Mouse (Mus musculus) heart, embryonic 11.5 days (tissue): ENCODE results near the gene Gm10031. TPM values are rescaled to one million over a fixed set of nuclear protein-coding genes. Genes with fewer than 3 reads are reported as not detected.
"Not testable (repeated sequence)": the region's sequence is repeated elsewhere in the genome, so short reads cannot be mapped to it uniquely, and the experiment has no call there.

ENCODE experiments used
- ATAC-seq: fragments of 200-750 bp; cut with Nextera tagmentation; replicated peaks from 2 replicates; pipeline ENCODE4 v1.8.0; 2017; ENCODE audit warnings: moderate library complexity; ENCODE audit not compliant: insufficient number of reproducible peaks, low FRiP score, low TSS enrichment
- H3K27ac ChIP-seq: fragments of 300-500 bp; sonication (generic); 2 replicates; pipeline ENCODE4 v1.5.1; 2014; ENCODE audit warnings: mild to moderate bottlenecking, low read depth, low read length
- H3K27me3 ChIP-seq: fragments of 300-500 bp; sonication (generic); 2 replicates; pipeline ENCODE4 v1.6.1; 2014; ENCODE audit warnings: mild to moderate bottlenecking, low read length, mixed read lengths; ENCODE audit not compliant: control insufficient read depth, insufficient read depth
- H3K36me3 ChIP-seq: fragments of 300-500 bp; sonication (generic); 2 replicates; pipeline ENCODE4 v1.6.1; 2014; ENCODE audit warnings: mild to moderate bottlenecking, low read length, moderate library complexity, mixed read lengths; ENCODE audit not compliant: control insufficient read depth, insufficient read depth
- H3K4me1 ChIP-seq: fragments of 300-500 bp; sonication (generic); 2 replicates; pipeline ENCODE4 v1.6.1; 2014; ENCODE audit warnings: low read length; ENCODE audit not compliant: control insufficient read depth, insufficient read depth
- H3K4me2 ChIP-seq: fragments of 300-500 bp; sonication (generic); 2 replicates; pipeline ENCODE4 v1.6.1; 2014; ENCODE audit warnings: mild to moderate bottlenecking, moderate library complexity
- H3K4me3 ChIP-seq: fragments of 300-500 bp; sonication (generic); 2 replicates; pipeline ENCODE4 v1.5.1; 2014; ENCODE audit warnings: low read depth, low read length
- H3K9ac ChIP-seq: fragments of 300-500 bp; sonication (generic); 2 replicates; pipeline ENCODE4 v1.6.1; 2014; ENCODE audit warnings: mild to moderate bottlenecking, low read depth, low read length, moderate library complexity
- H3K9me3 ChIP-seq: fragments of 300-500 bp; sonication (generic); replicated peaks from 2 replicates; pipeline ENCODE4 v1.6.1; 2016; ENCODE audit warnings: low read length; ENCODE audit not compliant: control insufficient read depth
- WGBS: fragments of 180-500 bp; shearing (Covaris S2); extraction: QIAGEN DNeasy Blood & Tissue Kit; methylation state at CpG from one replicate; pipeline ENCODE4 v1.1.7; 2014; ENCODE audit not compliant: insufficient replicate concordance; 5-methylcytosine and 5-hydroxymethylcytosine counted together
- polyA plus RNA-seq: library from polyadenylated mRNA; unstranded; fragments of >200 nt; fragmentation: Nextera tagmentation; extraction: Ambion mirVana; gene quantifications from 2 replicates; pipeline ENCODE4 v1.2.1, GENCODE M21; 2014

Gene Gm10031
- polyA plus RNA-seq, result 0.35 and 0.66 TPM in 2 replicates

DNA sequence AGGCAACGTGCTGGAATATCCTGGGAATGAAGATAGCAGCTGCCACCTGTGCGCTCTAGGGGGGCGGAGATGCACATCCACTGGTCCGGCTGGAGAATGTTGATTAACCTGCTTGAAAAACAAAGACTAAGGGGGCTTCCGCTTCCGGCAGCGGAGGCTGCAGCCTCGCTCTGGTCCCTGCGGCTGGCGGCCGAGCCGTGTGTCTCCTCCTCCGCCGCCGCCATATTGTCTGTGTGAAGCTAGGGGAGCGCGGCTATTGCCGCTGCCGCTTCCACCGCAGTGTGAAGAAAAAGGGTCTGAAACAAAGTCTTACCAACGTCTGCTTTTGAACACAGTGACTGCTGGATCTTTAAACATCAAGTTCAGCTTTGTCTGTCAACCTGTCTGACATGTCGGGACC lies at the start of gene Gm10031:
Gm10031 (plus strand) TSS at position 171 of the 400 bp plus-strand sequence.
- not testable (repeated sequence) for H3K9me3 ChIP-seq, H3K27ac ChIP-seq, H3K4me1 ChIP-seq, H3K9ac ChIP-seq, H3K4me2 ChIP-seq, H3K27me3 ChIP-seq, H3K4me3 ChIP-seq, ATAC-seq, H3K36me3 ChIP-seq
- 88% methylated on average over 18 of the region's 22 CpGs for WGBS

DNA sequence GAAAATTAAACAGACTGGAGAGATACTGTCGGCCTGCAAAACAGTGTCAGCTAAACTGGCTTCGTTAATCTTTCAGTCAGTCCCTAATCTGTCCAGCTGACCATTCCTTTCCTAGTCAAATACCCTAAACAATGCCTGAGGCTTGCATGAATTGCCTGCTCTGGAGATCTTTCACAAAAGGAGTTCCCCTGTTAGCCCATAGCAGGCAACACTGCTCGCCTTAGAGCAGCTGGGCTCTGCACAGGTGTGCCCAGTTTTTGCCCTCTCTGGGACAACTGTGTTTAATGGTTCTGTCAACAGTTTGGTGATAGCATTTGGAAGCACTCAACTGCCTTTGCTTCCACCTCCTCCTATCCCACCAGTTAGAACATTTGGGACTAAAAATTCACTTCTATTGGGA lies 49.0 kb upstream of the Gm10031 start:
- Histone ChIP-seq H3K4me1 (peaks cover 10% of the 10 kb centered on the region; the same call in 1 of the 2 replicates), H3K27me3 (no peaks in the 10 kb centered on the region), H3K4me2 (no peak overlapping the region), H3K27ac (no peak overlapping the region), H3K9ac (no peak overlapping the region), H3K9me3 (no peaks in the 10 kb centered on the region), H3K36me3 (no peaks in the 10 kb centered on the region), H3K4me3 (no peak overlapping the region)
- ATAC-seq, result no peak
- WGBS, result 57% methylated on average over 3 of the region's 3 CpGs

- Histone ChIP-seq H3K27ac (no peak overlapping the region), H3K9ac (no peak overlapping the region), H3K4me2 (no peak overlapping the region), H3K4me1 (peaks cover 7% of the 10 kb centered on the region; the same call in 1 of the 2 replicates), H3K36me3 (no peaks in the 10 kb centered on the region), H3K27me3 (no peaks in the 10 kb centered on the region), H3K4me3 (no peak overlapping the region), H3K9me3 (no peaks in the 10 kb centered on the region)
- ATAC-seq, result no peak
- WGBS, result 44% methylated on average over 2 of the region's 2 CpGs
Observed at GRCm38 (mm10) chr1:156476016-156476415, 47.8 kb upstream of the Gm10031 start.

- H3K27ac ChIP-seq, result no peak overlapping the region
- H3K36me3 ChIP-seq, result no peaks in the 10 kb centered on the region
- no peaks in the 10 kb centered on the region for H3K27me3 ChIP-seq
- peaks cover 7% of the 10 kb centered on the region; the same call in 1 of the 2 replicates for H3K4me1 ChIP-seq
- WGBS, result 50% methylated on average over 7 of the region's 7 CpGs
- no peak overlapping the region for H3K4me3 ChIP-seq
- ATAC-seq, result no peak
- no peak overlapping the region for H3K9ac ChIP-seq
- no peak overlapping the region for H3K4me2 ChIP-seq
- no peaks in the 10 kb centered on the region for H3K9me3 ChIP-seq
Observed at GRCm38 (mm10) chr1:156476535-156476934, 47.3 kb upstream of the Gm10031 start.

DNA sequence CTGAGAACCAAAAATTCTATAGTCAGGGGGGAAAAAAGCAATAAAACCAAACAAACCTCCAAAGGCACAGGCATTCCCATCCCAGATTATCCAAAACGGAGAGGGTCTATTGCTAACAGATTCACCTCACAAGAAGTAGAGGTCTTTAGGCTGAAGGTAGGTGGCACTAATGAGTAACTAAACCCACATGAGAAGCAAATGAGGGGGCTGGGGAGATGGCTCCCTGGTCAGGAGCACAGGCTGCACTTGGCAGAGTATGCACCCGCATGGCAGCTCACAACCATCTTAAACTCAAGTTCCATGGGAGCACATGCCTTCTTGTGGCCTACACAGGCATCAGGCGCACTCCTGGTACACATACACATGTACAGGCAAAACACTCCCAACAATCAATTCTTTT lies 42.0 kb upstream of the Gm10031 start:
- Histone ChIP-seq H3K27ac (no peak overlapping the region), H3K27me3 (no peaks in the 10 kb centered on the region), H3K4me2 (no peak overlapping the region), H3K36me3 (no peaks in the 10 kb centered on the region), H3K9me3 (no peaks in the 10 kb centered on the region), H3K4me1 (no peaks in the 10 kb centered on the region), H3K4me3 (no peak overlapping the region), H3K9ac (no peak overlapping the region)
- 88% methylated on average over 3 of the region's 3 CpGs for WGBS
- no peak for ATAC-seq

GRCm38 (mm10) chr1:156487498-156487897 lies 36.3 kb upstream of the Gm10031 start:
- Histone ChIP-seq H3K4me1 (no peaks in the 10 kb centered on the region), H3K9me3 (no peaks in the 10 kb centered on the region), H3K9ac (no peak overlapping the region), H3K27ac (no peak overlapping the region), H3K36me3 (no peaks in the 10 kb centered on the region), H3K27me3 (no peaks in the 10 kb centered on the region), H3K4me3 (no peak overlapping the region), H3K4me2 (no peak overlapping the region)
- no peak for ATAC-seq
- 83% methylated on average over 7 of the region's 7 CpGs for WGBS

DNA sequence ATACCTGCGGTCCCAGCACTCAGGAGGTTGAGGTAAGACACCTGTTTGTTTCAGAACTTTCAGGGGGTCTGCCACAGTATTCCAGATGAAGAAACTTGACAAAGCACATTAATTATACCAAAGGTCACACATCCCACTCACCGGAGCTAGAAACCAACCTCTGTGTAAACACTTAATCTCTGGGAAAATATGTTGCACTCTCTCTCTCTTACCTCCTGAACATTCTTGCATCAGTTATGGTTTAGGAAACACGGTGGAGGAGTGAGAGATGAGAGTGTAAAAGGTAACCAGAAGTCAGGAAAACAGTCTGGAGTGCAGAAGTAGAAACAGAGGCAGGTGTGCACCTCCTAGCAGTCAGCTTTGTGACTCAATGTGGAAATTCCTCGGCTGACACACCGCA lies 35.8 kb upstream of the Gm10031 start:
- no peak overlapping the region for H3K4me3 ChIP-seq
- H3K27me3 ChIP-seq, result no peaks in the 10 kb centered on the region
- H3K9me3 ChIP-seq, result no peaks in the 10 kb centered on the region
- no peak overlapping the region for H3K4me2 ChIP-seq
- 74% methylated on average over 5 of the region's 5 CpGs for WGBS
- no peaks in the 10 kb centered on the region for H3K36me3 ChIP-seq
- ATAC-seq, result no peak
- no peak overlapping the region for H3K27ac ChIP-seq
- no peaks in the 10 kb centered on the region for H3K4me1 ChIP-seq
- no peak overlapping the region for H3K9ac ChIP-seq

- WGBS, result 63% methylated on average over 4 of the region's 4 CpGs
- ATAC-seq, result no peak
- no peak overlapping the region for H3K4me3 ChIP-seq
Observed at GRCm38 (mm10) chr1:156491226-156491796, 32.5 kb upstream of the Gm10031 start.

DNA sequence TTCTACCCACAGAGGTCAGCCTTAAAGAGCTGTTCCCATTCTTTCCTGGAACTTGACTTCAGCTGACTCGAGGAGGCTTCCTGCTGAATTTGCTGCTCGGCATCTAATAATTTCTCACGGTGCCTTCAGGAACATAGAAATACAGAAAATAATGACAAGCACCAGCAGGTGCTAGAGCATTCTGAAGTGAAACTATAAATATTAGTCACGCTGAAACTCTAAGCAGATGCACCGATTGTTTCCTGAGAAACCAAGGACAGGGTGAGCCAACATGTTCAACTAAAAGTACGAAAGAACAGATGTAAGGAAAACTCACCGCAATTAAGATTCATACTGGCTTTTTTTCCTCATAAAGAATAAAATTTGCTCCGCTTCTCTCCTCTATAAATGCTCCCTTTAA lies 28.8 kb upstream of the Gm10031 start:
- no peak for ATAC-seq
- Histone ChIP-seq H3K4me2 (no peak overlapping the region), H3K27ac (no peak overlapping the region), H3K9ac (no peak overlapping the region), H3K4me3 (no peak overlapping the region), H3K4me1 (no peaks in the 10 kb centered on the region), H3K27me3 (no peaks in the 10 kb centered on the region), H3K36me3 (no peaks in the 10 kb centered on the region), H3K9me3 (no peaks in the 10 kb centered on the region)
- WGBS, result 84% methylated on average over 8 of the region's 8 CpGs

More at GRCm38 (mm10) chr1:156491226-156491796, 32.5 kb upstream of the Gm10031 start:
- Histone ChIP-seq H3K36me3 (no peaks in the 10 kb centered on the region), H3K9me3 (no peaks in the 10 kb centered on the region), H3K27ac (no peak overlapping the region), H3K27me3 (no peaks in the 10 kb centered on the region), H3K4me1 (no peaks in the 10 kb centered on the region), H3K9ac (no peak overlapping the region), H3K4me2 (no peak overlapping the region)
